Mouse (Mus musculus) lung, postnatal 0 days (tissue): ENCODE data around the gene Gm28102. TPM values are rescaled to one million over a fixed set of nuclear protein-coding genes. Genes with fewer than 3 reads are reported as not detected.
"Not testable (repeated sequence)": the region's sequence is repeated elsewhere in the genome, so short reads cannot be mapped to it uniquely, and the experiment has no call there.

ENCODE experiments used
- ATAC-seq: fragments of 200-750 bp; cut with Nextera tagmentation; 2 replicates; pipeline ENCODE4 v1.8.0; 2017; ENCODE audit warnings: moderate library complexity
- DNase-seq: peaks from one replicate; pipeline ENCODE4 v3.0.0-alpha.2; 2016; ENCODE audit warnings: low spot score
- H3K27ac ChIP-seq: fragments of 300-500 bp; sonication (generic); 2 replicates; pipeline ENCODE4 v1.5.1; 2014; ENCODE audit warnings: antibody characterized with exemption, mild to moderate bottlenecking, low read length, mixed read lengths
- H3K27me3 ChIP-seq: fragments of 300-500 bp; sonication (generic); replicated peaks from 2 replicates; pipeline ENCODE4 v1.6.1; 2014; ENCODE audit warnings: low read length, mixed read lengths; ENCODE audit not compliant: insufficient read depth
- H3K36me3 ChIP-seq: fragments of 300-500 bp; sonication (generic); 2 replicates; pipeline ENCODE4 v1.6.1; 2014; ENCODE audit warnings: low read length, mixed read lengths; ENCODE audit not compliant: insufficient read depth
- H3K4me1 ChIP-seq: fragments of 300-500 bp; sonication (generic); 2 replicates; pipeline ENCODE4 v1.6.1; 2014; ENCODE audit warnings: antibody characterized with exemption, low read depth, low read length, mixed read lengths; ENCODE audit not compliant: insufficient read depth
- H3K4me2 ChIP-seq: fragments of 300-500 bp; sonication (generic); replicated peaks from 2 replicates; pipeline ENCODE4 v1.6.1; 2014; ENCODE audit warnings: low read depth, mild to moderate bottlenecking, low read length, moderate library complexity, mixed read lengths
- H3K4me3 ChIP-seq: fragments of 300-500 bp; sonication (generic); 2 replicates; pipeline ENCODE4 v1.5.1; 2014; ENCODE audit warnings: low read depth, low read length
- H3K9ac ChIP-seq: fragments of 300-500 bp; sonication (generic); replicated peaks from 2 replicates; pipeline ENCODE4 v1.6.1; 2014; ENCODE audit warnings: low read depth, mild to moderate bottlenecking
- H3K9me3 ChIP-seq: fragments of 300-500 bp; sonication (generic); 2 replicates; pipeline ENCODE4 v1.6.1; 2016; ENCODE audit warnings: low read length, mixed read lengths
- WGBS: fragments of 180-500 bp; shearing (Covaris S2); extraction: QIAGEN DNeasy Blood & Tissue Kit; methylation state at CpG from one replicate; pipeline ENCODE4 v1.1.7; 2014; 5-methylcytosine and 5-hydroxymethylcytosine counted together
- polyA plus RNA-seq: library from polyadenylated mRNA; unstranded; fragments of >200 nt; fragmentation: Nextera tagmentation; extraction: Ambion mirVana; gene quantifications from 2 replicates; pipeline ENCODE4 v1.2.1, GENCODE M21; 2015

The Gm28102 gene
- not detected in 2 replicates for polyA plus RNA-seq

- WGBS: no CpG with 5 or more reads among the region's 7 CpGs
- H3K4me3 ChIP-seq, H3K9me3 ChIP-seq, ATAC-seq, H3K36me3 ChIP-seq, H3K27ac ChIP-seq, H3K27me3 ChIP-seq, H3K9ac ChIP-seq, DNase-seq, H3K4me2 ChIP-seq, H3K4me1 ChIP-seq: not testable (repeated sequence)
Observed at GRCm38 (mm10) chrY:88053015-88053414, at the start of gene Gm28102. Gene Gm28102, plus strand, starts transcription at chrY:88053315.
